Comparison of ENCODE assay signal across 8 mouse cellular contexts in genomic region chr17:8340407-8341359, GRCm38 (mm10). TPM values are rescaled to one million over a fixed set of nuclear protein-coding genes. Genes with fewer than 3 reads are reported as not detected.
DNase-seq lines count a peak whose midpoint lies in the region; ATAC-seq and TF ChIP-seq lines count a peak whose summit lies in the region.

No protein-coding gene starts in this region.

- H3K27ac ChIP-seq in left cerebral cortex, adult 2 months: peak overlapping the region; percentile 90
- H3K27ac ChIP-seq in lung, embryonic 16.5 days (ENCODE audit: low read length): peak overlapping the region; percentile 52

- peak overlapping the region; percentile 56 for H3K9ac ChIP-seq in lung, embryonic 16.5 days (ENCODE audit: low read length)

- under 1% methylated on average over 44 of the region's 92 CpGs for WGBS in lung, embryonic 16.5 days

- no peak for TF ChIP-seq CTCF in left cerebral cortex, adult 2 months (IDR thresholded peaks at IDR 0.05)

- H3K27me3 ChIP-seq in lung, embryonic 16.5 days (ENCODE audit: control insufficient read depth, insufficient read depth, low read depth, low read length): peaks cover 32% of the 10 kb centered on the region

- no peaks in the 10 kb centered on the region for H3K36me3 ChIP-seq in lung, embryonic 16.5 days (ENCODE audit: control insufficient read depth, insufficient read depth, low read length)

- H3K4me2 ChIP-seq in lung, embryonic 16.5 days (ENCODE audit: low read depth, low read length): peak overlapping the region; percentile 99

- peak; percentile 46 for ATAC-seq in lung, embryonic 16.5 days (ENCODE audit: low read depth)

- peak; percentile 54 to 60 for DNase-seq in left cerebral cortex, adult 2 months (ENCODE audit: extremely low spot score in 1 of 2, low spot score in 2 of 2)
- no peak for DNase-seq in left cerebral cortex, adult 9 months (ENCODE audit: low spot score in 2 of 2)
- peak; percentile 67 to 74 for DNase-seq in cerebellum, postnatal 25 days
- DNase-seq in gastrocnemius, postnatal 14 days: peak; percentile 16
- peak; percentile 8 to 57 for DNase-seq in kidney, postnatal 36 days
- peak; percentile 60 to 63 for DNase-seq in right cerebral cortex, adult 2 months (ENCODE audit: low spot score in 2 of 2)
- no peak for DNase-seq in spleen, postnatal 4 days (ENCODE audit: low spot score in 2 of 2)

- intact Hi-C loops in left cerebral cortex, adult 2 months (cut with DNase I): no loop called here
- intact Hi-C loops in gastrocnemius, postnatal 14 days (cut with DNase I; ENCODE audit: low total_unique reads): no loop called here

- no peaks in the 10 kb centered on the region for H3K9me3 ChIP-seq in lung, embryonic 16.5 days (ENCODE audit: control insufficient read depth, low read length)

- H3K4me1 ChIP-seq in lung, embryonic 16.5 days (replicated peaks; ENCODE audit: control insufficient read depth, insufficient read depth, low read length): peaks cover 22% of the 10 kb centered on the region

- H3K4me3 ChIP-seq in left cerebral cortex, adult 2 months: peak overlapping the region; percentile 73
- peak overlapping the region; percentile 55 for H3K4me3 ChIP-seq in lung, embryonic 16.5 days (ENCODE audit: low read length)

RNA-seq across cellular contexts. Expression of gene Prr18, which starts 3.4 kb away (rescaled TPM):
- total RNA-seq in left cerebral cortex, adult 2 months (2021): 10 to 100 TPM; 12.6 to 15.5 TPM
- under 1 TPM; 0.14 to 0.18 TPM for total RNA-seq in gastrocnemius, postnatal 14 days (2021)
- 1.5 and 1.6 TPM in 2 replicates for polyA plus RNA-seq in lung, embryonic 16.5 days (2015; fragmentation: Nextera tagmentation; extraction: Ambion mirVana)

RNA-seq across cellular contexts. Expression of gene T2, which starts 15.1 kb away (rescaled TPM):
- total RNA-seq in left cerebral cortex, adult 2 months (2021): under 1 TPM; 0.70 to 0.79 TPM
- not detected for total RNA-seq in gastrocnemius, postnatal 14 days (2021)
- 0.62 and 0.73 TPM in 2 replicates for polyA plus RNA-seq in lung, embryonic 16.5 days (2015; fragmentation: Nextera tagmentation; extraction: Ambion mirVana)

RNA-seq across cellular contexts. Expression of gene Sft2d1, which starts 29.8 kb away (rescaled TPM):
- 10 to 100 TPM; 63.8 to 65.7 TPM for total RNA-seq in left cerebral cortex, adult 2 months (2021)
- total RNA-seq in gastrocnemius, postnatal 14 days (2021): 10 to 100 TPM; 13.3 to 14.8 TPM
- polyA plus RNA-seq in lung, embryonic 16.5 days (2015; fragmentation: Nextera tagmentation; extraction: Ambion mirVana): 78.9 and 83.6 TPM in 2 replicates

RNA-seq across cellular contexts. Expression of gene Mpc1, which starts 58.0 kb away (rescaled TPM):
- 100 to 1,000 TPM; 170 to 173 TPM for total RNA-seq in left cerebral cortex, adult 2 months (2021)
- 100 to 1,000 TPM; 266 to 303 TPM for total RNA-seq in gastrocnemius, postnatal 14 days (2021)
- 196 and 202 TPM in 2 replicates for polyA plus RNA-seq in lung, embryonic 16.5 days (2015; fragmentation: Nextera tagmentation; extraction: Ambion mirVana)

Comparison
In these comparisons a context has a peak if more than half of its experiments do, and no peak if none do; other contexts are left out.
1. DNase-seq: peak in left cerebral cortex, adult 2 months (2 of 2), cerebellum, postnatal 25 days (2 of 2), gastrocnemius, postnatal 14 days (single experiment), kidney, postnatal 36 days (2 of 2) and right cerebral cortex, adult 2 months (2 of 2); none in left cerebral cortex, adult 9 months (0 of 2) and spleen, postnatal 4 days (0 of 2).
2. RNA of gene Prr18, which starts 3.4 kb away (total RNA-seq): 12.6 to 15.5 TPM in left cerebral cortex, adult 2 months; 0.14 to 0.18 TPM in gastrocnemius, postnatal 14 days; every median in the first group is over 10 times any median in the second.
3. RNA of gene Sft2d1, which starts 29.8 kb away (total RNA-seq): 63.8 to 65.7 TPM in left cerebral cortex, adult 2 months; 13.3 to 14.8 TPM in gastrocnemius, postnatal 14 days; every median in the first group is over 4 times any median in the second.